Mouse (Mus musculus) spleen, adult 2 months (tissue): ENCODE results near the gene Vasn.

Experiments
- CTCF ChIP-seq: fragments of 200-500 bp; IDR thresholded peaks from 2 replicates; pipeline ENCODE4 v1.5.1; 2011; ENCODE audit warnings: mild to moderate bottlenecking, inconsistent platforms; ENCODE audit not compliant: insufficient read depth, insufficient read length, insufficient replicate concordance; ENCODE audit errors: extremely low read depth
- POLR2A ChIP-seq: fragments of 200-500 bp; IDR thresholded peaks from 2 replicates; pipeline ENCODE4 v1.6.1; 2011; ENCODE audit warnings: low read depth, low read length, inconsistent platforms

DNA sequence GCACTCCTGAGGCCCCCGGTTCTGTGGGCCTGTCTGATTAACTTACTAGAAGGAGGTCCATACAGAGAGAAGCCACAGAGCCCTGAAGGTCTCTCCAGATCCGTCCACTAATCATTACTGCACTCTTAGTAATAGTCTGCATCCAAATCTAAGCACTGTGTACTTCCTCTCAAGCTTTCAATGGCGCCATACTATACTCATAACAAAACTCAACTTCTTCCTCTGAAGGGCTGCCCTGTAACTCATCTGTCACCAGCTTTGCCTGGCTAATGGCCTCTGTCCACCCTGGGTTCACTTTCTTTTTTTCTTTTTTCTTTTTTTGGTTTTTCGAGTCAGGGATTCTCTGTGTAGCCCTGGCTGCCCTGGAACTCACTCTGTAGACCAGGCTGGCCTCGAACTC is 38.3 kb downstream of the Vasn start:
- TF ChIP-seq CTCF (no peak), POLR2A (no peak)
